Mouse (Mus musculus): ENCODE data around the gene Yju2.

The Yju2 gene

DNA sequence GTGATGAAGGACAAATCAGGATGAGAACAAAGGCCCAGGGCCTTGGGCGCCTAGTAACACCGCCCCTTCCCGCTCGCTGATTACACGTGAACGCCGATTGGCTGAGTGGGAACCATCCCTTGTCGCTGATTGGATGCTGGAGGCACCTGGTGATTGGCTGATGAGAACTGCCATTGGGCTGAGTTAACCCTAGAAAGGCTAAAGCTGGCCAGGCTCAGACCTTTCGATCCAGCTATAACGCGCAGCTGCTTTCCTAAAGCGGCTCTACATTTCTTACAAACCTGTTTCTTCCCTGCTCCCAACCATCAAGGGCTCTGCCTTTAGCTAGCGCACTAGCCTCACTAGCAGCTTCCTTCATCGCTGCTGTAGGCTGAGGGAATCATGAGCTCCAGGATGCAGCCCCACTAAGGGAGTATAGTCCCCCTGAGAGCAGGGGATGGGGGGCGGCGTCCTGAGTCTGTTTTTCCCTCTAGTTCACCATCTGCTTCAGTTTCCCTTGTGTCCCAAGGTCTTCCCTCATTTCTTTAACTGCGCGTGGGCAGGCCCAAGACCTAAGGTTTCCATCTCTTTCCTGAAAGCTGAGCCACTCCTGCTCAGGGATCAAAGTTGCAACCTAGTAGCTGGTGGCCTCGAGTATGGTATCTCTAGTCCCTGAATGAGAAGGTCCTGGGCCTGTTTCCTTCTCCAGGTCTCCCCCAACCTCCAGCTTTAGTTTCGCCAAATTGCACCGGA is 49.6 kb downstream of the Yju2 start:
- DNase-seq = peak; percentile 92 to 96

DNA sequence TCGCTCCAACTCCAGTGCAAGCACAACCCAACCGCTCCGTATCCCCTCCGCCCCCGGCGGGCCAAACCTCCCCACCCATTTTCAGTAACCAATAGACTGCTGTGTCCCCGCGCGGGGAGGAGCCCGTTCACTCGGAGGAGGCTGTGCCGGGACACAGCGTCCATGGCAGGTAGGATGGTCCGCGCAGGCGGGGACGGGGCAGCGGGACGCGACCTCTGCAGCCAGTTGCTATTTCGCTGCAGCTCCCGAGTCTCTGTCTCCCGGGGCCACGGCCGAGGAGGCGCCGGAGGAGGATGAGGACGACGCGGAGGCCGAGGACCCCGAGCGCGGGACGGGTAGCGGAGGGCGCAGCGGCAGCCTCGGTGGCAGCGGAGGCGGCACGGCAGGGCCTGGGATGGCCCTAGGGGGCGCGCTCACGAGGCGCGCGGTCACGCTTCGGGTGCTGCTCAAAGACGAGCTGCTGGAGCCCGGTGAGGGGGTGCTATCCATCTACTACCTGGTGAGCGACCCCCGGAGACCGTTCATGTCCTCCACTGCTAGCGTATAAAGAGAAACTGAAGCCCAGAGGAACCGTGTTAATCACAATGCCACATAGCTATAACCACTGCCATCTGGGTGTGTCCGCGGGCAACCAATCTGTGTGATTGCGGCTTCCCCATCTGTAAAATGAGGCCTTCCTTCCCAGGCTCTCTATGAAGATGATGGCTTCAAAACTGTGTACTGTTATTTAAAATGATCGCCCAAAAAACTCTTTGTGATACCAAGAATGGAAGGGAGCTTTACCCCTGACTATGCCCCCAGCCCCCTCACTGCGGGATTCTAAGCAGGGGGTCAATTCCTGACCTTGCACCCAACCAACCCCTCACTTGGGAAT is 50.4 kb downstream of the Yju2 start:
- peak; percentile 91 to 96 for DNase-seq

DNA sequence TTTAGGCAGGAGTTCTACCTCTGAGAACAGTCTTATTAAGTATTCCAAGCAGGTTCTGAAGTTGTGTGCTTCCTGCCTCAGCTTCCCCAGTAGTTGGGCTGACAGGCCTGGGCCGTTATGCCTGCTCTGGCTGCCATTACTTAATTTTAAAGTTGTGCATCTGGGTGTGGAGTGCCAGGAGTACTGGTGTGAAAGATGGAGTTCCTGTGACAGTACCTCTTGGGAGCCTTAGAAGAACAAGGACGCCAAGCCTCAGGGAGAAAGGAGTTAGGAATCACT is 51.0 kb downstream of the Yju2 start:
- no peak for DNase-seq

DNA sequence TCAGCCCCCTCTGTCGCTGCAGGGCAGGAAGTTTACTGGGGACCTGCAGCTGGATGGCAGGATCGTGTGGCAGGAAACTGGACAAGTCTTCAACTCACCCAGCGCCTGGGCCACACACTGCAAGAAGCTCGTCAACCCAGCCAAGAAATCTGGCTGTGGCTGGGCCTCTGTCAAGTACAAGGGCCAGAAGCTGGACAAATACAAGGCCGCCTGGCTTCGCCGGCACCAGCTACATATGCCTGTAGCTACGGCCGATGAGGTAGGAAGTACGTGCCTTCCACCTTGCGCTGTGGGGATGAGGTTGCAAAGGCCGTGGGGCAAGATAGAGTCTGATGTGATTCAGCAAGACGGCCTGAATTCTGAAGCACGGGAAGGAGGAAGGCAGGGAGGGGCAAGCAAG is 51.4 kb downstream of the Yju2 start:
- DNase-seq = no peak

DNA sequence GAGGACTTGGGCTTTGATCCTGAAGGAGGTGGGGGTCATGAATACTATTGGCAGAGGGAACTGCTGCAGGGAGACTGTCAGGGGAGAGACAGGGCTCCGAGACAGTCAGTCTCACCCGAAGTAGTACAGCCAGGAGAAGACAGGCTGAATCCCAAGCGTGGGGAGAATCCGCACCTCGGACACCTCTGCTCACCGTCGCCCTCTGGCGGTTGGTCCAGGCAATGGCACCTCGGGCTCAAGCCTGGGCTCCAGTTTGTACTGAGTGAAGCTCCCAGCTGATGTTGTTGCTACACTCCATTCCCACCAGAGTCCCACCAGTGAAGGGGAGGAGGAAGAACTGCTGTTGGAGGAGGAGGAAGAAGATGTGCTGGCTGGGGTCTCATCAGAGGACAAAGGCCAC is 51.8 kb downstream of the Yju2 start:
- DNase-seq = peak; percentile 87 to 89

DNA sequence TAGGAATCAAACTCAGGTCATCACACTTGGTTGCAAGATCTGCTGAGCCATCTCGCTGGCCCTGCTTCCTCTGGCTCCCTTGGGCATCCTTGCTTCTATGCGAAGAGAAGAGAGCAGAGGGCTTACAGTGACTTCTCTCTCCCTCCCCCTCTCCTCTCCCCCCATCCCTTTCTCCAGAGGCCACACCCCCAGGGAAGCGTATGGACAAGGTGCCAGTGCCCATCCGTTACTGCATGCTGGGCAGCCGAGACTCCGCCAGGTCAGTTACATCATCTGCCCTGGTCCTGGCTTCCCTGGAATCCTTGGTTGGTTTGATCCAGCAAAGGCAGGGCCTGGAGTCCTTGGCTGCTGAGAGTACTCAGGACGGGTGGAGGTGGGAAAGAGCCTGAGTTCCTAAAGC is 52.5 kb downstream of the Yju2 start:
- DNase-seq = no peak

DNA sequence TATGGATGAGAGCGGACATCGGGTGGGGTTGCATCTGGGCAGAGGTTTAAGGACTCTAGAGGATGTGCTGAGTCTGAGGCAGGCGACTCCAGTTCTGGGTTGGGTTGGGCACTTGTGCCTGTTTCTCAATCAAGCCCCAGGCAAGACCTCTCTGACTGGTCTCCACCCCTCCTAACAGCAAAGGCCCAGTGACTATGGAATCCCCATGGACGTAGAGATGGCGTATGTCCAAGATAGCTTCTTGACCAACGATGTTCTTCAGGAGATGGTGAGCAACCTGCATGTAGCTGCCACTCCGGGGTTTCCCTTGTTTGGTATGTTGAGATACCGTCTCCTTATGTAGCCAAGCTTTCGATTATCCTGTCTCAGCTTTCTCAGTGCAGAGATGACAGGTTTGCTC is 56.4 kb downstream of the Yju2 start:
- no peak for DNase-seq

DNA sequence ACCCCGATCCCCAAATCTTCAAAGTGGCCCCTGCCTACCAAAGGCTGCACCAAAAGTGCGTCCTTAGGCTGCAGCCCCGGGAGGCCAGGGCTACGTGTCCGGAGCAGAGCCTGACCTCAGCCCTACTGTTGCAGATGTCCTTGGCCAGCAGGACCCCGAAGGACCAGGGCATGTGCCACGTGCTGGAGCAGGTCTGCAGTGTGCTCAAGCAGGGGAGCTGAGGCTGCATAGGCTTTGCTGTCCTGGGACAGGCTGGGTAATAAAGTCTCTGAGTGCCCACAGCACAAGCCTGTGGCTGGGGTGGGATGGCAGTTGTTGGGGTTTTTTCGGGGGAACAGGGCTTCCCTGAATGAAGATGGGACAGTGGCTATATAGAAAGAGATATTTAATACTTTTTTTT is 57.5 kb downstream of the Yju2 start:
- no peak for DNase-seq

DNA sequence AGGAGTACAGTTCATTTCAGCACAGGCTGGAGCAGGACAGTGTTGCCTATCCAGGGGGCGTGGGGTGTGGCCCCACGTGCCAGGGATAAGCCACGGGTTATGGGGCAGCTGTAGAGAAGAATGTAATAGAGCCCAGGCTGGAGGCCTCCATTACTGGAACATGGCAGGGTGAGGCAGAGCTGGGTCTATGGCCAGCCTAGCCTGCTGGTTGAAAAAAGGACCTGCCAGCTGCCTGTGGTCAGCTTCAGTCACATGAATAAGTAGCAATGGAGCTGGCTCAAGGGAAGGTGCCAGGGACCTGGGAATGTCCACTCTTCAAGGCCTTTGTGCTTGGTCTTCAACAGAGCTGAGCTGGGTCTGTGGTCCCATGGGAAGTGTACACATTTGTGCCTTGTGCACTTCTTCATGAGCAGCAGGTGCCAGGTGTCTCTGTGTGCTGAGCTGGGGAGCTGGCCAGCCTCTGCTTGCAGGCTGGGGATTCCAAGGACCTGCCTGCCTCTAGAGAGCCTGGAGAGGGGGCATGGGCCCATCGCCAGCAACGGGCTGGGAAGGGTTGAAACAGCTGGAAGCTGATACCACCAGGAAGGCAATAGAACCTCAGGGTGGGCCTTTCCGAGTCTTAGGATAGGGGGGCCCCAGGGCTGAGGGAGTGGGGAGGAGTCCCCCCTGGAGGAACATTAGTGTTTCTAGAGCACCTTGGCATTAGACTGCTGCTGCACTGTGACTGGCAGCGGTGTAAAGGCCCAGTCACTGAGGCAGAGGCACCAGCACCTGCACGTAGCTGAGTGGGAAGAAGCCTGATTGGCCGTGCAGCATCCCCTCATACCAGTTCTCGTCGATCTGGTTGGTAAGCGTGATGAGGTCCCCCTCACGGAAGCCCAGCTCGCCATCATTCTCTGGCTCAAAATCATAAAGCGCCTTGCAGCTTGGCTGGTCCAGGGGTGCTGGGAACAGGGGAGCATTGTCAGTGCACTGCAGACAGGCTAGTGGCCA is 58.2 kb downstream of the Yju2 start:
- no peak for DNase-seq

DNA sequence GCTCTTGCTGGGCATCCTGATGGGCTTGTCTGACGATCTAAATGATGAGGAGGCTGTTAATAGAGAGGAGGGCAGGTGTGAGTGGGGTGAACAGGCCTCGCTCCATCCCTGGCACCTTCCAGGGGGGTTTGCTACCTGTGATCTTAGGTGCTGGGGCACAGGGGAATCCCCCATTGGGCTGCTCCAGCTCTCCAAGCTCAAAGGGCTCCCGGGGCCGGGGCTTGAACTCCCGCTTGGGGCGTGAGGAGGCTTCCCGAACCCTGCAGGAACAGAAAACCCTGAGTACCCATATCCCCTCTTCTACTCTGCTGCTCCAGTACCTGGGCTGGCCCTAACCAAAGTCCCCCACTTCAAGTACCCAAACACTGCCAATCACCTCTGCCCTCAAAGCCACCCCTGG is 58.9 kb downstream of the Yju2 start:
- no peak for DNase-seq

Measured in kidney, postnatal 4 days (tissue).